Mouse (Mus musculus): Measurements from ENCODE around the gene Abo.
A peak's percentile ranks its signal among the peaks of the same experiment; 100 is the strongest.
"Not testable (repeated sequence)": the region's sequence is repeated elsewhere in the genome, so short reads cannot be mapped to it uniquely, and the experiment has no call there.

Abo gene

DNA sequence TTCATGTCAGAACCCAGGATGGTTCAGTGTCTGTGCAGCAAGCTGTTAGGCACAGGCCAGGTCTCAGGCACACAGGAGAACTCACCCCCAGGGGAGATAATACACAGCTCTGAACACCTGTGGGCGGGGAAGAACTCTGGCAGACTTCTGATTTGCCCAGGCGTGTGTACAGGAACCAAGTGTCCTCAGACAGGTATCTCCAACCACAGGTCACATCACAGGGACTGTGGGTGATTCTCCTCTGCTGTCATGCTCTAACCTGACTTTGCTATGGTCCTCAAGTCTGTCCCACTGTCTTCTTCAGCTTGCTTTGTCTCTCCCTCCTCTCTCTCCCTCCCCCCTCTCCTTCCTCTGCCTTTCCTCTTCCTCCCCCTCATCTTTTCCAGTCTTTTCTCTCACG is at the start of gene Abo:
Gene Abo, minus strand, starts transcription at position 101 of the 400 bp plus-strand sequence.
- DNase-seq (ENCODE audit: extremely low spot score), result no peak

DNA sequence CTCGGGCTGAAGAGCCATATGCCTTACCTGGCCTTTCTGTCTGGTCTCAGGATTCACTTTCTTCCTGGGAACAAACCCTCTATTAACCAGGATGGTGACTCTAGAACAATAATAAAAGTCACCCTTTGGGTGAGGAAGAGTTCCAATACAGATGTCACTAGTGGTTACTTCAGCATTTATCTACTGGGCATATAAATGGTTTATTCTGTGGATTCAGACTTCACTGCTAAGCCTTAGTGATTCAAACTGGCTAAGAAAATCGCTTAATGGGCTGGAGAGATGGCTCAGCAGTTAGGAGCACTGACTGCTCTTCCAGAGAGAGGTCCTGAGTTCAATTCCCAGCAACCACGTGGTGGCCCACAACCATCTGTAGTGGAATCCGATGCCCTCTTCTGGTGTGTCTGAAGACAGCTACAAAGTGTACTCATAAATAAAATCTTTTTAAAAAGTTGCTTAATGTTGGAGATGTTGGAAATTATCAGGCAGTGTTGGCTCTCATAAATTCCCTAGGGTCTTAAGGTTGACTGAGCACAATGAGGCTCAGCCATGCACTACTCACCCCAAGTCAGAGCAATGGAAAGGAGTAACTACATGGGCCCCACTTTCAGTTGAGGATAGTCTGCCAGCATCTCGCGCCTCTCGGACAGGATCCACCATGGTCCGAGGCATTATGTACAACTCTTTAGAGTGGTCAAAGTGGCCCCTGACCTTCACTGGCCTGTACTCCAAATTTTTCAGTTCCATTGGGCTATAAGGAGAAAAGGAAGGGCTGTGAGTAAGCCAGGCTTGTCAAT is 49.6 kb upstream of the Abo start:
- no peak for DNase-seq (ENCODE audit: extremely low spot score)

DNA sequence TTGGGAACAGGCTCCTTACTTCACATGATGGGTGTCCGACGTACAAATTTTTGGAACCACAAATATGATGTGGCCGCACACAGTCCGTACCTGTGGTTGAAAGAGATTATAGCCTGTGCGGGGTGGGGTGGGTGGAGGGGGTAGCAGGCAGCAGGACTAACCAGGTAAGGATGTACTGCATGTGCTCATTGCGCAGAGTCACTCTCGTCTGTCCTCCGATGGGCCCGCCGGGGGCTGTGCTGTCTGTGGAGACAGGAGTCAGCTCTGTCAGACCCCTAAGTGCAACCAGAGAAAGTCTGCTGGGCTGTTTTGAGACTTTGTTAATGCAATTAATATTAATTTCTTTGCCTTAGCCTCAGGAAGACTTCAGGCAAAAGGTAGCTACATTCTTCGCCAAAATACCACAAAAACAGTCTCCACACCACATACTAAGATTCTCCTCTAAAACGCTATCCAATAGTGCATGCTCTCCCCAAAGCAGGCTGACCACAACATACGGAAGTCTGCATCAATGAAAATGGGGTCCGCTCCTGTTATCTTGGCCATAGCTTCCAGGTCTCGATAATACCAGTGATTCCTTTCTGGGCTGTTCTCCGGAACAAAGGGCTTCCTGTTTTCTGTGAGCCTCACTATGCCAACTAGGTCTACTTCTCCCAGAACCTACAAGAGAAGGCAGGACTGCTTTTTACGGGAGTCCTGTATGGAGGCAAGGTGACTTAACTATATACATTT is 48.8 kb upstream of the Abo start:
- no peak for DNase-seq (ENCODE audit: extremely low spot score)

DNA sequence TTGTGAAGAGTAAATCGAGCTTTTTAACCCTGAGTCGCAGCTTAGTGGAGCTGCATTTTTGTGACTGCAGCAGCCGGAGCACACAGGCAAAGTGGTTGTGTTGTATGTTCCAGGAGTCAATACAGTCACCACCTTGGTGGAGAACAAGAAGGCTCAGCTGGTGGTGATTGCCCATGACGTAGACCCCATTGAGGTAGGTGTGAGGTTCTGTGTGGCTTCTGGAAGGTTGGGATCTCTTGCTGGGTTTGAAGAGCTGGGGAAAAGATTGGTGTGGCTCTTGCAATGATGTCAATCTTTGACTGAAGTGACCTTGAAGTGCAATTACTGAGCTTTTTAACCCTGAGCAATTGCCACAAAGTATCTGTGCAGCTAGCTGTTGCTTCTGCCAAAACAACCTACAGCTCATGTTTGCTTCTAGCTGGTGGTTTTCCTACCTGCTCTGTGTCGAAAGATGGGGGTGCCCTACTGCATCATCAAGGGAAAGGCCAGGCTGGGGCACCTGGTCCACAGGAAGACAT is 47.5 kb upstream of the Abo start:
- no peak for DNase-seq (ENCODE audit: extremely low spot score)

DNA sequence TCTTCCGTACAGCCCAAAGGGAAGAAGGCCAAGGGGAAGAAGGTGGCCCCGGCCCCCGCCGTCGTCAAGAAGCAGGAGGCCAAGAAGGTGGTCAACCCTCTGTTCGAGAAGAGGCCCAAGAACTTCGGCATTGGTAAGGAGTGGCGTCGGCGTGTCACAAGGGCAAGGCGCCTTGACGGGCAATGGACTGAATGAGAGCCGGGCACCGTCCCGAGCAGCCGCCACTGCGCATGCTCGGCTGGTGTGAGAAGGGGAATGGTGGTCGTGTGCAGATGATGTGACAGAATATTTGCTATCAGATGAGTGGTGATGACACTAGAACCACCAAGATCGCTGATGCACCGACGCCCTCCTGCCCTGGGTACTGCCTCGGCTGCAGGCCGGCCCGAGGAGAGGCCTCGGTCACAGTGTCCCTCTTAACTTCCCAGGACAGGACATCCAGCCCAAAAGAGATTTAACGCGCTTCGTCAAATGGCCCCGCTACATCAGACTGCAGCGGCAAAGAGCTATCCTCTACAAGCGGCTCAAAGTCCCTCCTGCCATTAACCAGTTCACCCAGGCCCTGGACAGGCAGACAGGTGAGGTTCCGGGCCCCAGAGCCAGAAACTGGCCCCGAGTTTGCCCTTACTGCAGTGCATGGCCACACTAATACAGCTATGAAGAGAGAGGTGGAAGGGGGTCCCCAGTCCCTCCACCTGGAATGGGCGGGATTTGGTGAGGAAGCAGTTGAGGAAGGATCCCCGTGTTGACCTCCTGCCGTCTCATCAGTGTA is 46.4 kb upstream of the Abo start:
- DNase-seq (ENCODE audit: extremely low spot score), result no peak

DNA sequence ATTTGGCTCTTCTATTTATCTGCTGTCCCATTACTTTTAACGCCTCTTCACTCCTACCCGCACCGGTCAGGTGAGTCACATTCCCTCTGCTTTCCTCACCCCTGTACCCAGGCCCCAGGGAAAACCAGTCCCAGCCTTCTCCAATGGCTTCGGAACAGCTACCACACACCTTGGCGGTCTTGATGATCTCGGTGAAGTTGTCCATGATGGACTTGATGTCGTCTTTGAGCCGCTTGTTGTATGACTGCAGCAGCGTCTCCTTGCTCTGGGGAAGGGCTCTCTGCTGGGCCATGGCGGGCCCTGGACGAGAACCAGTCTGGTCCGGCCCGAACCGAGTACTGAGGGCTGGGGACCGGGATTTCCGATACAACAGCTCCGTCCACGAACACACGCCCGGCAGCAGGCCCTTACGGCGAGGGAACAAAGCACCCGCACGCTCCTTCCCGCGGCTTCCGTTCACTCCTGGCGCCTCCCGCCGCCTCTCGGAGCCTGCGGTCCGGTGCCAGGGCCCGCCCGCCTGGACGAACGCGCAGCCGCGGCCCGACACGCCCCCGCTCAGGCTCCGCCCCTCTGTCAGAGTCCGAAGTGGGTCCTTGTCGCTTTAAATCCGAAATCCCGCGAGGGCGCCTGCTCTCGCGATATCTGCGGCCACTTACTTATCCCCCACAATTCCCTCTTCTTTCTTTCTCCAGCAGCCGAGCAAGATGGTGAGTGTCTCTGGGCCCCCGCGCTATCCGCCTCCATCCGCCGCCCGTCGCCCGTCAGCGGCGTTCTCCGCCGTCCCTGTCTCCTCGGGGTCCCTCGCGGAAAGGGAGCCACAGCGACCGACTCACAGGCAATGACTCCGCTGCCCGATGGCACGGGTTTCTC is 45.6 kb upstream of the Abo start, which contains the start of the genes Med22 and Rpl7a:
Gene Med22, minus strand, starts transcription at position 554 of the 870 bp plus-strand sequence.
Gene Rpl7a, plus strand, starts transcription at position 641 of the 870 bp plus-strand sequence.
- DNase-seq (ENCODE audit: extremely low spot score), result peak; percentile 98

DNA sequence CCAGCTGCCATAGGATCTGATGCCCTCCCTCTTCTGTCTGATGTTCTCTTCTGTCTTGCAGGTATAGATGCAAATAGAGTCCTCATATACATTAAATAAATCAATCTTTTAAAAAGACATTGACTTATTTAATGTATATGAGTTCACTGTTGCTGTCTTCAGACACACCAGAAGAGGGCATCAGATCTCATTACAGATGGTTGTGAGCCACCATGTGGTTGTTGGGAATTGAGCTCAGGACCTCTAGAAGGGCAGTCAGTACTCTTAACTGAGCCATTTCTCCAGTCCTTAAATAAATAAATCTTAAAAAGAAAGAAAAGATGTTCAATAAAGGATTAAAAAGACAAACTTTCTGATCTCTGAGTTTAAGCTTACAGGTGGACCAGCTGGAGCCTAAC is 44.6 kb upstream of the Abo start:
- no peak for DNase-seq (ENCODE audit: extremely low spot score)

DNA sequence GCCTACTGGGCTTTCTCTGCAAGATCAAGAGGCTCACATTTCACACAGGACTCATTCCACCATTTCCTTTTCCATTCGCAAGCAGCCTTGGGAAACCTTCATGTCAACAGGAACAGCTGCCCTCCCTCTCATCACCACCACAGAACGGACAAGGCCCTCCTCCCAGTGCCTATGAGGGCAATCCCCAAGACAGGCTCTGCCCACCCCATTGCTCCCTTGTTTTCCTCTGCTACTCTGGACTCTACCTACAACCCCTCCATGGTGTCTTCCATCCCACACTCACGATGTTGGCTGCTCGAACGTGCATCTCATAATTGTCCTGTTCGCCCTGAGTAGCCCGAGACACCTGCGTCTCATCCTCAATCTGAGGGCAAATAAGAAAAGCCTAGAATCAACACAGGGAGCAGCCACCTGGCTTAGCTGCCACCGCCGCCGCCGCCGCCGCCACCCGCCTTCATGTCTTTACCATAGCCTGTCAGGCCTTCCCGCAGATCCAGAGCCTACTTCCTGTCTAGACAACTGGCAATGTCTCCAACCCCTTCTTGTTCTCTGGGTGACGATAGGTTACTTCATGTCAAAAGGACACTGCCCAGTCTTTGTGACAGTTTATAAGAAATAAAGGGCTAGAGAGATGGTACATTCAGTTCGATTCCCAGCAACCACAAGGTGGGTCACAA is 44.1 kb upstream of the Abo start:
- DNase-seq (ENCODE audit: extremely low spot score), result no peak

DNA sequence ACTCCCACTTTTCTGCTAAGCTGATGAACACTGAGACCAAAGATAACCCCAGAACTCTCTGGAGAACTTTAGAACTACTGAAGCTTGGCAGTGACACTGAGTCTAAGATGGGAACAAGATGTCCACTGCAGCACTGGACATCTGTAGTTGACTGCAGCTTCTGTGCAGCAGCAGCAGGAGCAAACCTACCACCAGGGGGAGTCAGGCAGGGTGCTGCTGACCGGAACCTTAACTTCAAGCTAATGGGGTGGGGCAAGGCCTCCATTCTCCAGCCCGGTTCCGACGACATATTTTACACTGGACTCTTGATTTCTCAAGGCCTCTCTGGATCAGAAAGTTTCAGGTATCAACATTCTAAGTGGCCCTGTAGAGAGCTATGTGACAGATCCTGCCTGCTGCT is 42.3 kb upstream of the Abo start:
- no peak for DNase-seq (ENCODE audit: extremely low spot score)

DNA sequence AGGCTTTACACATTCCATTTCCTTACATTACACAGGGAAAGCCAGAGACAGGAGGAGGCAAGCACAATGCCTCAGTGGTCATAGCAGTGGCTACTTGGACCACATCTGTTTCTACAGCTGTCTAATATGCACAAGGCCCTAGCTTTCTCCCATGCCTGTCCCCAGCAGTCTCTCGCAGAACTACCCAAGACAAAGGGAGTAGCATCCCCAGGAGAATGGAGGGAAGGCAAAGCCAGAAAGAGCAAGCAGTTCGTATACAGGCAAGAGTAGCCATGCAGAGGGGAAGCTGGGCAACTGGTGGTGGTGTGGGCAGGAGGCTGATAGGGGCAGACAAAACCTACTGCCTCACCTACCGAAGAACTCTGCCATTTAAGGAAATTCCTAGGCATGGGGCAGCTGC is 41.7 kb upstream of the Abo start:
- DNase-seq (ENCODE audit: extremely low spot score), result no peak

DNA sequence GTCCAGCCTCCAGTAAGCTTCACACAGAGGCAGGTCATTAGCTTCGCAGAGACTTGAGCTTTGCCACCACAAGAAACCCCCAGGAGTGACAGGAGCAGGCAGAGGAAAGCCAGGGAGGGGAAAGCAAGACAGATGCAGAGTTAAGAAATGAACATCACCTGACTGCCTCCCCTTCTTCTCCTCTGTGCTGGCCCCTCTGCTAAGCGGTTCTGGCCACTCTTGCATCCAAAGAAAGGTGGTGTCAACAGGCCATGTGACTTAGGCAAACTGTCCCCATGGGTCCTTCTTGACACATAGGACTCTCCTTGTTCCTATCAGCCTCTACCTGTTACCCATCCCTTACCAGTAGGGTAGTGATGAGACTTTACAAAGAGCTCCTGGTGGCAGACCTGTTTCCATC is 41.2 kb upstream of the Abo start:
- DNase-seq (ENCODE audit: extremely low spot score), result no peak

DNA sequence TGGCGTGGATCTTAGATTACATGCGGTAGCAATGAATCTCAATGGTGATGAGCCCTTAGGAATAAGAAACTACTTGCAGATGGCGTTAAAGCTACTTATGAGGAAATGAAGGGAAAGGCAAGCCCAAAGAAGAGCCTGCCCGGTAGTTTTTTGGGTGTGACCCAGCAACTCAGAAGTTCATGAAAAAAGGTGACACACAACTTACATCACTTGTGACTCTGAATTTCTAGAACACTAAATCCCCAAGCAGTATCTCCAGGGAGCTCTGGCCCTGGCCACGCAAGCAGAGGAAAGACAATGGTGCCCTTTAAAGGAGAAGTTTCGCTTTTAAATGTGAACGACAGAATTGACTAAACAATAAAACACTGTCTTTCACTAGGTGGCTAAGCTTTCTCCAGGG is 38.5 kb upstream of the Abo start:
- no peak for DNase-seq (ENCODE audit: extremely low spot score)

DNA sequence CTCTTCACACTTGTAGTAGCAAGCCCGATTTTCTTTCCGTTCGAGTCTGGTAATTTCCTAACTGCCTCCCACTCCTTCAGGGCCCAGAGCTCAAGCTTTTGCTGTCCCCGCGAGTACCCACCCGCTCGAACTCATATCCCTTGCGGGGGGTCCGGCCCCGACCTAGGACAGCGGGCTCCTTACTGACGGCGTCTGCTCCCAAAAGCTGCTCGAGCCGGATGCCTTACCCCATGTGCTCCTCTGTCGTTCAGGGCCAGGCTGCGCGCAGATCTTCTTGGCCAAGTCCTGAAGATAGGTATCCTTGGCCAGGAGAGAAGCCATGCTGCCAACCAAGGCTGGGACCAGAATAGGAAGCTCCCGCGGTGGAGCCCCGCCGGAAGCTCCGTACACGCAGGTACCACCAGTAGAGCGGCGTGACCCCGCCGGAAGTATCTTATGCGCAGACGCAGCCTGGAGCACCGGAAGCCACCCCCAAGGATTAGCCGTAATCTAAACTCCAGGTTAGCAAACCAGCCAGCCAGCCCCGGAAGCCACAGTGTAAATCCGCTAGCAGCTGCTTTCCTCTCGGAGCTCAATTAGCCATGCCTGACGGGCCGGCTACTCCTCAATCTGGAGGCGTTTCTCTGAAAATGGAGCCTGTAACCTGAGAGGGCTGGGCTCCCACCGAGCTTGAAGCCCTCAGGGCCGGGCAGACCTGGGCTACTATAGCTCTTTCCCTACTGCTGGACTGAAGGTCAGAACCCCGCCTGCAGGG is 37.9 kb upstream of the Abo start, which contains the start of gene Surf6:
Gene Surf6, minus strand, starts transcription at position 413 of the 754 bp plus-strand sequence.
- peak; percentile 93 for DNase-seq (ENCODE audit: extremely low spot score)

DNA sequence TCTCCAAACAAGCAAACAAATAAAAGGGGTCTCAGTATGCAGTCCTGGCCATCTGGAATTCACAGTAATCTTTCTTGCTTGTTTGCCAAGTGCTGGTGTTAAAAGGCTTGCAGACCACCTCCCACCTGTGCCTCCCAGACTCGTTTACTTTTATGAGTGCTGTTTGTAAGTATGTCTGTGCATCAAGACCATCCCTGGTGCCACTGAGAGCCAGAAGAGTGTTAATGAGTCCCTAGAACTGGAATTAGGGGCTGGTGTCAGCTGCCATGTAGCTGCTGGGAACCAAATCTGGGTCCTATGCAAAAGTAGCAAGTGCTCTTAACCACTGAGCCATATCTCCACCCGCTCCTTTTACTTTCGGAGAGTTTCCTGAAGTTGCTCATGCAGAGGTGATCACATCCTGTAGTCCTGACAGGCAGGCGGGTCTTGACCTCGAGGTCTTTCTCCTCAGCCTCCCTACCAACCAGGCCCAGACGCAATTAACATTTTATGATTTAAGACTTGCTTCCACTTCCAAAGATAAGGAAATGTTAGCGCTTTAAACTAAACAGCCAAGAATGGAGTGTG is 37.1 kb upstream of the Abo start:
- no peak for DNase-seq (ENCODE audit: extremely low spot score)

DNA sequence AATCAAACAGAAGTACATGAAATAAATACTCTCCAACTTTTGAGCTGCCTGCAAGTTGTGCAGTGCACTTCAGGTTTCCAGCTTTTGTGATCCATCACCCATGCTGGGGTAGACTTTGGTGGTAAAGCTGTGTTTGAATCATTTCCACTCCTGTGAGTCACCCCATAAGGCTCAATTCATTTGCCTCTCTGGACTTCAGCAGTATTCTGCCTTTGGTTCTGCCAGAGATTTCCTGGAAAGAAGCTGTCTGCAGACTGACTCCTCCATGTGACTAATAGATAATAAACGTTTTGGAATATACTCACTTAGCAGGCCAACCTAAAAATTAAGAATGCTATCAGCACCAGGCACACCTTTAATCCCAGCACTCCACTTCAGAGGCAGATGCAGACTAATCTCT is 36.0 kb upstream of the Abo start:
- DNase-seq (ENCODE audit: extremely low spot score), result no peak

DNA sequence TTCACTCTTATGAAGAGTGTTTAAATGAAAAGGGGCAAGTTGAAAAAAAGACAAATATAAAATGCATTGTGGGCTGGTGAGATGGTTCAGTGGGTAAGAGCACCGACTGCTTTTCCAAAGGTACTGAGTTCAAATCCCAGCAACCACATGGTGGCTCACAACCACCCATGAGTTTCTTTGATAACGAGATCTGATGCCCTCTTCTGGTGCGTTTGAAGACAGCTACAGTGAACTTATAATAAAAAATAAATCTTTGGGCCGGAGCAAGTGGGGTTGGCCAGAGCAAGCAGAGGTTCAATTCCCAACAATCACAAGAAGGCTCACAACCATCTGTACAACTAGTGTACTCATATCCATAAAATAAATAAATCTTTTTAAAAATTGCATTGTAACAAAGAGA is 31.1 kb upstream of the Abo start:
- no peak for DNase-seq (ENCODE audit: extremely low spot score)

DNA sequence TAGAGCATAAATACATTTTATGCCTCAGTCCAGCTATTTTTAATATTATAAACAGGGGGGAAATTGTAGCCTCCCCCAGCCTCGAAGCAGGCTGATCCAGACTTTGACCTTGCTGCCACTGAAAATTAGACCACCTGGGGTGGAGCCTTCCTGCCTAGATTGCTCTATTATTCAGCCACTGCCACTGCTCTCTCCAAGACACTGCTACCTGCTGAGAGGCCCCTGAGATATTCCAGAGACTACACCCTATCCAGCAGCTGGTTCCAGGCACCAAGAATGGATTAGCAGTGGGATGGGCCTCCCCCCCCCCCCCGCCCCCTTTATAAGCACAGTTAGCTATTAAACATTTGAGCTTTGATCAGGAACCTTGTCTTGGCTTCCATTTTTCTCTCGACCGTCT is 21.4 kb upstream of the Abo start:
- not testable (repeated sequence) for DNase-seq (ENCODE audit: extremely low spot score)

DNA sequence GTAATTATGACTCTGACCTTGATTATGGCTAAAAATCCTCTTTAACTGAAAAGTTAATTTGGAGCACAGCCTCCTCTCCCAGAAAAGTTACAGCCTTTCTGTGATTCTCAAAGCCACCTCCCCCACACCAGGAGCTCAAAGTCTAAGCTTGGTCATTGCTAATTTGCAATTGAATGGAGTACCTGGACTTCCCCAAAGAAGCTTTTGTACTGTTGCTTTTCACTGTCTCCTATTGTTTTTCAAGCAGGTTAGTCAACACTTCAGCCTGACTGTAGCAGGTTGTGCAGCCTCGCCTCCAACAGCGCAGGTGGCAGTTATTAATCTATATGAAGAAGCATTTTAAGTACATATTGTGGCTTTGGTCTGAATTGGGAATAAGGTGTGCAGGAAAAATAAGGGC is 20.8 kb upstream of the Abo start:
- DNase-seq (ENCODE audit: extremely low spot score), result not testable (repeated sequence)

DNA sequence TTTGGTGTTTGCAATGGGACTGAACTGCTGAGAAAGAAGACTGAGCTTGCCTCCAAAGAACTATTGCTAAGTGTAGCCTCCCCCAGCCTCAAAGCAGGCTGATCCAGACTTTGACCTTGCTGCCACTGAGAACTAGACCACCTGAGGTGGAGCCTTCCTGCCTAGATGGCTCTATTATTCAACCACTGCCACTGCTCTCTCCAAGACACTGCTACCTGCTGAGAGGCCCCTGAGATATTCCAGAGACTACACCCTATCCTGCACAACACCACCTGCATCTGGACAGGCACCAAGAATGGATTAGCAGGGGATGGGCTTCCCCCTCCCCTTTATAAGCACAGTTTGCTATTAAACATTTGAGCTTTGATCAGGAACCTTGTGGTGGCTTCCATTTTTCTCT is 13.8 kb upstream of the Abo start:
- no peak for DNase-seq (ENCODE audit: extremely low spot score)

All from embryo, embryonic 9.5 days (tissue).